Mouse (Mus musculus): Measurements from ENCODE around the gene Gemin7.
A peak's percentile ranks its signal among the peaks of the same experiment; 100 is the strongest.

Gene Gemin7

GRCm38 (mm10) chr7:19547344-19547969 lies 29.9 kb downstream of the Gemin7 start:
- DNase-seq (ENCODE audit: low read depth, low spot score), result no peak

- no peak for DNase-seq (ENCODE audit: low read depth, low spot score)
Observed at GRCm38 (mm10) chr7:19546007-19546406, 31.4 kb downstream of the Gemin7 start.

GRCm38 (mm10) chr7:19543584-19543983 lies 33.8 kb downstream of the Gemin7 start:
- DNase-seq (ENCODE audit: low read depth, low spot score), result no peak

DNA sequence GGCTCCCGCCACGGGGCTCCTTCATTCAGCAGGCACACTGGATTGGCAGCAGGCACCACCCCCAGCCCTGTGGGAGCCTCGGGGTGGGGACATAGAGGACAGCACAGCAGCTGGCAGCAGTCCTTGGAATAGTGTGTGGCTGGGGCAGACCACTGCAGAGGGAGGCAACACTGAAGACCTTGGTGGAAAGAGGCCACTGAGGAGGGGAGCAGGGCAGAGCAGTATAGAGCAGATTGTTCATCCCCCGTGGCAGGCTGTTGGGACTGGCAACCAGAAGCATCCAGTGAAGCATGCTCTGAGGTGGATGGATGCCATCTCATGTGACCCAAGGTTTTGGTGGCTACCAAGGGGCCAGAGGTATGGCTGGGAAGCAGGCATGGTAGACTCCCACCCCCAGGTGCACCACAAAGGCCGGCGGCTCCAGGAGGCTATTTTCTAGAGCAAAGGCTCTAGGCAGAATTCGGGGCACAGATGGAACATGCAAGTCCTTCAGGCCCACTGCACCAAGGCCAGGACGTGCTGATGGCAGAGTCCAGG lies 35.2 kb downstream of the Gemin7 start:
- DNase-seq (ENCODE audit: low read depth, low spot score), result no peak

DNA sequence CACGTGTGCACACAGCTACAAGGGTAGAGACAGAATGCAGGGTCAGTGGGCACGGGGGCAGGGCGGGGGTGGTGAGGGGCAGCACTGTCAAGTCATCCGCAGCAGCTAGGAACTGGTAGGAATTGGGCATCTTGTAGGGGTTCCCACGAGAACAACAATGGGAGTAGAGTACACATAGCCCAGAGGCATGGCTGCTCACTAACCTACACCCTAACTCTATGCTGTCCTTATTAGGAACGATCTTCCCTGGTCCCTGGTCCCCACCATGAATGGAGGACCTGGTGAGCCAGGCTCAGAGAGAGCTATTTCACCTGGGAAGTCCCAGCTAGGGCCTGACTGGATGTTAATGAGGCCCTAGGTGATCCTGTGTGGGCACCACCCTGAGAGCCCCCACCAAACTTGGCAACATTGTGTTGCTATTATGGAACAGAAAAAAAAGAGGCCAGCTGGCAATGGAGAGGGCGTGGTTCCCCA lies 35.7 kb downstream of the Gemin7 start:
- no peak for DNase-seq (ENCODE audit: low read depth, low spot score)

DNA sequence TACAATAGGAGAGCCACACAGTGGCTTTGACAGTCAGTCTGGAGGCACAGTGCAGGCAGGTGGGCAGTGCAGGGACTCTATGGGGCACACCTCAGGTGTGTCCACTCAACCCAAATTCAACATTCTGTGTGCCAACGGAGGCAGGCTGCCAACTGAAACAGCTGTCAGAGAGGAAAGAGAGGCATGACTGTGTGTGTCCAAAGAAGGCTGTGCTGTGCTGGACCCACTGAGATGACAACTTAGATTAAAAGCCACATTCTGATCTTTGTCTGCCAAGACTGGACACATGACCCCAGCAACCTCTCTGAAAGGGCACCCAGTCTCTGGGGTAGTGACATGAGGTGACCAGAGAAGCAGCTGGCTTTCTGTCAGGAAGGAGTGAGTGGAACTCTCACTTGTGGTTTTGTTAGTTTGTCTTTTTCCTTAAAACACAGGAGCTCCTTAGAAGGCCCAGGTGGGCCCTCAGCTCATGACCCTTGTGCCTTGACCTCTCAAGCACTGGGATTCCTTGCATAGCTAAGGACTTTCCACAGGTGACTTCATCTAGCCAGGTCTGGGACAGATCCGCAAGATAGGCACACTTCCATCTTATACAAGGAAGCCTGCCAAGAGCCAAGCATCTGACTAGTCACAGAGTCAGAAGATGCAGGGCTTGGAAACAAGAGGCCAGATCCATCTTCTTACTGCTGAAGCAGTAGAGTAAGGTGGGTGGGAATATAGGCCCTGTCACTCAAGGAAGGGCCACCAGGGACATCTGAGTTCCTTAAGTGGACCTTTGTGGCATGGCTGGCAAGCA lies 36.4 kb downstream of the Gemin7 start:
- DNase-seq (ENCODE audit: low read depth, low spot score), result no peak

DNA sequence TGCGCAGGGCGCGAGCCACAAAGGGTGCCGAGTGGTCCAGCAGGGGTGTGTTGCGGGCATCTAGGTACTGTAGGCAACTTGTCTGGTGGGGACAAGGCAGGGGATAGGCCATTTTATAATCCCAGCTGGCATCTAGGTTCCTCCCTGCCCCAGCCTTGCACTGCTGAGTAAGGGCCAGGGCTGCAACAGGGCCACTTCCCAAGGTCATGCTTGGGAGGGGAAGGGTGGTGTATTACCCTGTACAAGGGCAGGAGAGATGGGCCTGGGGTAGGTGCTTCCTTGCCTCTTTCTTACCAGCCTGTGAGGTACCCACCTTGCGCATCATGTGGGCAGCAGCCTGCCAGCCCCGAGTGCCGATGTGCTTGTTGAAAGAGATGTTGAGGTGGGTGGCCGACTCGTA lies 42.7 kb downstream of the Gemin7 start:
- DNase-seq (ENCODE audit: low read depth, low spot score), result no peak

DNA sequence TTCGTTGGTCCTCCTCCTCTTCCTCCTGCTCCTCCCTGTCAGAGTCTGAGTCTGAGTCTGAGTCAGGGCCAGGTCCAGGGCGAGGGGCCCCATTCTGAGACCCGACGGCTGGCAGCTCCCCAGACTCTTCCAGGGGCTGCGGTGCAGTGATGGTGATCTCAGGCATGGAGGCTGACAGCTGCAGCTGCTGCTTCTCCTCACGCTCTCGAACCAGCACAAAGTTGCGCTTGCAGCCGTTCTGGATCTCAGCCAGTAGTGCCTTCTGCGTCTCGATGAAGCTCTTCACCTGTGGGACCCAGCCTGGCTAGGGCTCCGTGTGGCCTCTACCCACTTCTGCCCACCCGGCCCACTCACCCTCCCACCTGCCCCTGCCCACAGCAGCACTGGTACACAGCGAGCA lies 45.2 kb downstream of the Gemin7 start:
- DNase-seq (ENCODE audit: low read depth, low spot score), result no peak

DNA sequence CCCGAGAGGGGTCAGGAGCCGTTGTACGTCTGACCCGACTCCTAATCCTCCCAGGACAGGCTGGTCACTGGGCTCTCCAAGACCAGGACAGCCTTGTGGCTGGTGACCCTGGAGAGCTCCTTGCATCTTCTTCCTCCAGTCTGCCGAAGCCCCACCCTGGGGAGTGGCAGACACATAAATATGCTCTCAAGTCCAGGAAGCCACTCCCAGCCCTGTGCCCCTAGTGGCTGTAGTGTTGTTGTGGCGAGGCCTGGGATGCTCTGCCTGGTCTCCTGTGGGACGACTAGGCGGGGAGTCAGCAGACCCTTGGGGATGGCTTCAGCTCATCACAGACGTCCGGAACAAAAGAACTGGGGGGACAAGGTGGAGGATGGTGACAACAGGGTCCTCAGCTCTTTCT lies 46.3 kb downstream of the Gemin7 start:
- DNase-seq (ENCODE audit: low read depth, low spot score), result no peak

DNA sequence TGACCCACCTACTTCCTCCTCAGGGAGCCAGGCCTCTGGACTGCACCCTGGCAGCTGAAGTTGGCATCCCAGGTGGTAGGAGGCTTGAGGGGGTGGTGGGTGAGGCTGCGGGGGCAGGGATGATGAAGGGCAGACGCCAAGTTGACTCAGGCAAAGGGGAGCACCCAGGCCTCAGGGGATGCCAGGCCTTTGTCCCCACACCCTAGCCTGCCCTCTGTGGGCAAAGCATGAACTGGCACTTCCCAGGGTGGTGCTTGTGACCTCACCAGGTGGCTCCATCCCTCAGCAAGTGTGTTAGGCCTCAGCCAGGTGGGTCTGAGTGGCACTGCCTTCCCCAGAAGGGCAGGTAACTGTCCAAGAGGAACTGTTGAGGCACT lies 52.3 kb downstream of the Gemin7 start:
- DNase-seq (ENCODE audit: low read depth, low spot score), result no peak

DNA sequence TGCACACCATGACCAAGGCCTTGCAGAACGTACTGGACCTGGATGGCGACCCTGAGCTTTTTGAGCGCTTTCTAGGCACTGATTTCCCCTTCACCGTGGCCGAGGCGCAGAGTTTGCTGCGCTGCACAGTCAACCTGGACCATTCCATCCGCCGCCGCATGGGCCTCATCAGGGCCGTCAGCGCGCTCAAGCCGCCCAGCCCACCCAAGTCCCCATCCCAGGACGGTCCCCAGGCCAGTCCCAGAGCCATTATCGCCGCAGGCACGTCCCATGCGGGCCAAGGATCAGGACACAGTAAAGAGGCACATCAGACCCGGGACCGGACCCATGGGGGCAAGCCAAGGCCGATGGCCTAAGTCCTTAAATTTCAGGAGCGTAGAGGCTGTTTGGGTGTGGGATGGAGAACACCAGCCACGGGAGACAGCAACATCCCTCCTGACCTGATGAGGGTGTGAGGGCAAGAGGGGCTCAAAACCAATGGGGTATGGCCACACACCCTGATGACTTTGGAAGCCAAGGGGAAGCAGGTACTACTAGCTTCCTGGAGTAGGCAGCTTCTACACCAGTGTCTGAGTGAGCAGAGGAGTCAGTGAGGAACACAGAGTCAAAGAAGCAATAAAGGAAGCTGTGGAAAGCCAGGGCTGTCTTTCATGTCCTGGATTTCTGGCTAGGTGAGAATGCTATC lies 52.8 kb downstream of the Gemin7 start:
- no peak for DNase-seq (ENCODE audit: low read depth, low spot score)

DNA sequence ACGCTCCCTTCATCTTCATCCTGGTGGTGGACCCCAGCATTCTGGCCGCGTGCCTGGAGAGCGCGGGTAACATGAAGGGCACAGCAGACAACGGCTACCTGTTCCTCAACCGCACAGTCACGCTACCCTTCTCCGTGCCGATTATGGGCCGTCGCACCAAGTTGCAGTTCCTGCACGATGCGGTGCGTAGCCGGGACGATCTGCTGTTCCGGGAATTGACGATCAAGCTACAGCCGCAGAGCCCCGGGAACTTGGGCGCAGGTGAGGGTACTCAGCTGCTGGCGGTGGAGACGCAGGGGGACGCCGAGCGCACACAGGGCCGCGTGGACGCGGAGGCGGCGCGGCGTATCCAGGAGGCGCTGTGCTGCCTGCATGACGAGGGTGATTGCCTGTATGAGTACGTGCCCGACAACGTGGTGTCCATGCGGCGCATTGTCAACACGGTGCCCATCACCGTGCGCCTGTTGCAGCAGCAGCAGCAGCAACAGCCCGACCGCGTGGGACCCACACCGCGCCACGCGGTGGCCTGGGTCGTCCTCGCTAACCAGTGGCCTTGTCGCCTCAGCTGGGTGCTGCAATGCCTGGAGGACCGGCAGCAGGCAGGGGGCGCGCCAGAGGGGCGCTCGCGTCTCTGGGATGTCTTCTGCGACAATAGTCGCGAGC lies 53.5 kb downstream of the Gemin7 start:
- peak; percentile 75 for DNase-seq (ENCODE audit: low read depth, low spot score)

DNA sequence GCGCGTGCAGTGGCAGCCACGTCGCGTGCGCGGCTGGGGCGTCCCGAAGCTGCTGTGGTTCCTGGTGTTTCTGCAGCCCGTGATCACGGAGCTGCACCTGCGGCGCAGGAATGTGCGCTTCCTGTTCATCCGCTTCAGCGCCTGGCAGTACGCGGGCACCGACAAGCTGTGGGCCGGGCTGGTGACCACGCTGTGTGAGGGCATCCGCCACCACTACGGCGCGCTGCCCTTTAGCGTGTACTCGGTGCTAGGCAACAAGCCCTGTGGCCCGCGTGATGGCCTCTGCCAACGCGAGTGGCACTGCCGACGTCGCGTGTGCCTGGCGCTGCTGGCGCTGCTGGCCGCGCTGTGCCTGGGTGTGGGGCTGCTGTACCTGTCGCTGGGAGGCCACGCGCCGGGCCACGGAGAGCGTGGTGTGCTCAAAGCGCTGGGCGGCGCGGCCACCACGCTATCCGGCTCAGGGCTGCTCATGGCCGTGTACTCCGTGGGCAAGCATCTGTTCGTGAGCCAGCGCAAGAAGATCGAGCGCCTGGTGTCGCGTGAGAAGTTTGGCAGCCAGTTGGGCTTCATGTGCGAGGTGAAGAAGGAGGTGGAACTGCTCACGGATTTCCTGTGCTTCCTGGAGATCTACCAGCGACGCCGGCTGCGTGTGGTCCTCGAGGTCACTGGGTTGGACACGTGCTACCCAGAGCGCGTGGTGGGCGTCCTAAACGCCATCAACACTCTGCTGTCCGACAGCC lies 54.2 kb downstream of the Gemin7 start:
- peak; percentile 26 for DNase-seq (ENCODE audit: low read depth, low spot score)

GRCm38 (mm10) chr7:19520032-19520431 lies 57.4 kb downstream of the Gemin7 start:
- no peak for DNase-seq (ENCODE audit: low read depth, low spot score)

GRCm38 (mm10) chr7:19517652-19518365 lies 59.6 kb downstream of the Gemin7 start, which contains the start of gene Nkpd1:
Gene Nkpd1, plus strand, starts transcription at chr7:19517838.
- DNase-seq (ENCODE audit: low read depth, low spot score), result no peak
